Mouse (Mus musculus) kidney, postnatal 25 days (tissue): Measurements from ENCODE around the gene Iqsec3.

Experiments
- DNase-seq, 2 experiments: peaks; one replicate each; pipeline ENCODE4 v3.0.0; 2021; ENCODE audit warnings: mixed read lengths in 2 of 2

Iqsec3 gene

DNA sequence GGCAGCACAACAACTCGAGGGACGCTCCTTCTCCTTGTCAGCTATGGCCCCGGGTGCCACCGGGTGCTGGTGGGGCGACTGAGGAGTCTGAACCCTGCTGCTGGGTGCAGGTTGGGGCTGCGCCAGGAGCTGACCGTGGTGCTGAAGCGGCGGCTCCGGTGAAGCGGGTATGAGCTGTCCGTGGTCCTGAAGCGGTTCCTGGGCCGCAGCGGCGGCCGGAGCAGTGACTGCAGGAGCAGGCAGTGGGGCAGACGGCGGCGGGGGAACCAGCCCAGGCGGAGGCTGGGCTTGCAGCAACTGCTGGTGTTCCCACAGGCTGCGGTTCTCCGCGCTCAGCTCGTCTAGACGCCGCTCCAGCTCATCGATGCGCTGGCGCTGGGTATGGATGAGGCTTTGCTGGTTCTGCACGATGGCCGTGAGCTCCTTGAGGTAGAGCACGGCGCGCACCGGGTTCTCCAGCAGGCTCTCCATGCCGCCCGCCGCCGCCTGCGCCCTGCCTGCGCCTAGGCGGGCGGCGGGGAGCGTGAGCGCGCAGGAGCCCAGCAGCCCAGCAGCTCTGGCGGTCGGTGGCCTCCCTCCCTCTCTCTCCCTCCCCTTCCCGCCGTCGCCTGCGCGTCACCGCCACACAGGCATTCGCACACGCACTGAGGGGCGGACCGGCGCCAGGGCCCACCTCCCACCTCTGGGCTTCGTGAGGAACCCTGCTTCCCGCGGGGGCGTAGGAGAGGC, at the start of gene Iqsec3:
Iqsec3 (minus strand) TSS at position 586 of the 729 bp plus-strand sequence.
- peak; percentile 92 to 95 for DNase-seq

DNA sequence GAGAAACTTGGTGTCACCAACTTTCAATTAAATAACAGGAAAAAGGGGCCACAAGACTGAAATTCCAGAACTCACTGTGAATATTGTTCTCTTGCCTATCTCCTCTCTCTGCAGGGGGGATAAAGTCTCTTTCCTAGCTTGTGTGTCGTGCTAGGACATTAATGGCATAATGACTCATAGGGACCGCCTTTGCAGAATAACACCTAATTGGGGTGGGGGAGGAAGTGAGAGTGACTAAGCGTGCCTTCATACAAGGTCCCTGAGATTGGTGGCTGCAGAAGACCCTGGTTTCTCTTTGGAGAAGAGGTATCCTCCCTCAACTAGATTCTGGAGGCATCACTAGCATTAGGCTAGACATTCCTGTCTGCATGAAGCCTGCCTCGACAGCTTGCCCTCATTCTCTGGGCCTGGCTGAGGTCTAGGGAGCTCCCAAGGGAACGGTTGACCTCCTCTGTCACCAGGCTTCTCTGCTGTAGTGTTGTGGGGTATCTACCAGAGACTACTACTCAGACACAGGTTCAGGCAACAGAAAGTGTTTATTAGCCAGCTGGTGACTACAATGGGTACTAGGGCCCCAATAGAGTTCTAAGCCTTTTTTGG, 48.7 kb upstream of the Iqsec3 start:
- no peak for DNase-seq

DNA sequence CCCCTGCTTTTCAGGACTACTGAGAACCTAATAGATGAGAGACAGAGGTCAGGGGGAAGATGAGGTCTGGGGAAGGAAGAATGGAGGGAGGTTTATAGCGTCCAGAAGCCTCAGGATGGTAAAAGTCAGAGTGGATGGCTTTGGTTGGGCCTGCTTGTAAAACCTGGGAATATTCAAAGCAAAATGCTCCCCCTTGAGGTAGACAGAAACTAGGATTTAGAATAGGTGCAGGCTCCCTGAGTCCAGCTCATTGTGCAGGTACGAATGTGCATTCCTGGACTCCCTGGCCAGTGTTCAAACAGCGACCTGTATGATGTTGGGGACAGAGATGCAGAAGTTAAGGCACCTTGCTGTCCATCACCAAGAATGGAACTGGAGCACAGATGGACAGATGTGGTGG, 47.6 kb upstream of the Iqsec3 start:
- no peak for DNase-seq

DNA sequence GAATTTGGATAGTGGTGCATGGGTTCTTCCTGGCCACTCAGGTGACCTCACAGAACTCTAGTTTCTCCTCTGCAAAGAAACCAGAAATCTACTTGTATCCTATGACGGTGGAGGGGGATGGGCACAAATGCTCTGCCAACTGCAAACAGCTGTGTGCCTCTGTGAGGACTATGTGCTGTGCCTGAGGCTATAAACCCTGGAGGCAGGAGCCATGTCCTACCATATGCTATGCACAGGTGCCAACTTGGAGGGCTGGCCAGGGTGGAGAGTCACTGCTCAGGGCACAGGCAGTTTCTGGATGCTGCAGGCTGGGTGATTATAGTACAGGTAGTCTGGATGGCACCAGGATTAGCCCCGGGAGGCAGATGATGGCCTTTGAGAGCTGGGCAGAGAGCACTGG, 46.4 kb upstream of the Iqsec3 start:
- DNase-seq = no peak

DNA sequence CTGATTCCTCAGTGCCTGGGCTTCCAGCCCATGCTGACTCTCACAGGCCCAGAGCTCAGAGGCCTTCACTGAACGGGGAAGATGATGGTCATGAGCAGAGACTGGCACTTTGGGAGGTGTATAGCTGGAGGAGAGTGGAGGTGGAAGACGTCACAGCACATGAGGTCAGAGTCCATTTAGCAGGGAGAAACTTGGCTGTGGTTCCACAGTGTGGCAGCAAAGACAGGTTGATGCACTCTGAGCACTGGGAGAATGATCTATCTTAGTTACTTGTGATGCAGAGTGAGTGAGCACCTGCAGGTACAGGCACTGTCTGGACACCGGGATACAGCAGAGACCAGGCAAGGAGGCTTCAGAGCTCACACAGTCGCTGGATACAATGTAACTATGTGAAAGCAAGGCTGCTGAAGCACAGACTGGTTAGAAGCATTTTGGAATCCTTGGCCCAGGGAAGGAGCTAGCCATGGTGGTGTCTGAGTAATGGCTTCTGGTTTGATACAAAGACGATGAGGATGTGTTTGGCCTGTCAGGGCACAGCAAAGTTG, 45.9 kb upstream of the Iqsec3 start:
- peak in 1 of 2 experiments; percentile 4 for DNase-seq

DNA sequence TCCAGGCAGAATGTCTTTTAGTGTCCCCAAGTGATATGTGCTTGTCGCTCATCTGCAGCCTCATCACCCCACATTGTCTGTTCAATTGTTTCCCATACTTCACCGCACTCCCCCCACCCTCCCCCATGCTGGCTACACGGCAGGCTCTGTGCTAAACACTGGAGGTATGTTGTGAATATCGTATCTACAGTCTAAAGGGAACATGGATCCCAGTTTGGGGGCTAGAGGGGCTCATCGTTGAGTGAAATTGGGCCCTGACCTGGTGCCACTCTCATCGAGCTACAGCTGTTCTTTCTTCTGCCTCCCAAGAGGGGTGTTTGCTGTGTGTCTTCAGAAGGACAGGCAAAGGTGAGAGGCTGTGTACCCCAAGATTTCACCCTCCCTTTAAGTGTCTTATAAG, 44.2 kb upstream of the Iqsec3 start:
- no peak for DNase-seq

DNA sequence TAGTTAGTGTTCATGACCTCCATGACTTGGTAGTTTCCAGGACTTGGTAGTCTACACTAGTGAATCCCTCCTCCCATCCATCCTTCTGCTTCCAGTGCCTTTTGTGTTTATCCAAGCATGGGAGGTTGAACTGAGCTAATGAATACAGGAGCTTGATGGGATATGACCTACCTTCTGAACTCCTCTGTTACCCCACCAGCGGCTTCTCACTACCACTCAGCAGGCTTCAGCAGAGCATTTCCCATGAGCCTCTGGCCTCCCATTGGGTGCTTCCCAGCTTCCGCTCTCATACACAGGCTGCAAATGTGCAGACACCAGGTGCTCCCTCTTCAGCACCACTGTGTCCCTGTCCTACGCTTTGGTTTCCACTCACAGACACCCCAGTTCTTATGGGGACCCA, 36.9 kb upstream of the Iqsec3 start:
- no peak for DNase-seq

DNA sequence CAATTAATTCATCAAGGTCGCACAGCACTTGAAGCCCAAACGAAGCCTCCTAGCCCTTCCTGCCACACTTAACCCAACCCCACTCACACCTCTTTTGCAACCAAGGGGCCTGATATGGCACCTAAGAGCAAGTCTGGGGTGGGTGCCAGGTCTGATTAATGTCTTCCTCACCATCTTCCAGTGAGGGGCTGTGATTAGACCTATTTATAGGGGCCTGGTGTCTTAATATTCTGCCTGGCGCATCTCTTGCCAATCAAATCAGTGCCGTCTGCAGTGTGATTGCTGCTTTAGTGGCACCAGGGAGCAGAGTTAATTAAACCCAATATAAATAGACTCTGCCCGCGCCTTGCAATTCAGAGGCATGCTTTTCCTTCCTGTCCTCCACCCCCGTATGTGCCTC, 36.4 kb upstream of the Iqsec3 start:
- DNase-seq = no peak

DNA sequence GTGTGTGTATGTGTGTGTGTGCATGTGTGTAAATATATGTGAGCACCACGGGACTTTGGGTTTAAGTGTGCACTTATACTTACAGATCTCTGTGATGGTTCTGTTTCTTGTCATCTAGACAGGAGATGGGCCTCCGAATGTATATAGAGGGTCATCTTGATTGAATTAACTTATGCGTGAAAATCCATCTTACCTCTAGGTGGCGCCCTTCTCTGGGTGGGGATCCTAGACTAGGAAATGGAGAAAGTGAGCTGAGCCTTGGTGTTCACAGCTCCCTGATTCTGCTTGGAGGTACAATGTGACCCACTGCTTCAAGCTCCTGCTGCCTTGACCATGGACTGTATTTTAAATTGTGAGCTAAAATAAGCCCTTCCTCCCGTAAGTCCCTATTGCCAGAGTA, 34.8 kb upstream of the Iqsec3 start:
- DNase-seq = no peak

DNA sequence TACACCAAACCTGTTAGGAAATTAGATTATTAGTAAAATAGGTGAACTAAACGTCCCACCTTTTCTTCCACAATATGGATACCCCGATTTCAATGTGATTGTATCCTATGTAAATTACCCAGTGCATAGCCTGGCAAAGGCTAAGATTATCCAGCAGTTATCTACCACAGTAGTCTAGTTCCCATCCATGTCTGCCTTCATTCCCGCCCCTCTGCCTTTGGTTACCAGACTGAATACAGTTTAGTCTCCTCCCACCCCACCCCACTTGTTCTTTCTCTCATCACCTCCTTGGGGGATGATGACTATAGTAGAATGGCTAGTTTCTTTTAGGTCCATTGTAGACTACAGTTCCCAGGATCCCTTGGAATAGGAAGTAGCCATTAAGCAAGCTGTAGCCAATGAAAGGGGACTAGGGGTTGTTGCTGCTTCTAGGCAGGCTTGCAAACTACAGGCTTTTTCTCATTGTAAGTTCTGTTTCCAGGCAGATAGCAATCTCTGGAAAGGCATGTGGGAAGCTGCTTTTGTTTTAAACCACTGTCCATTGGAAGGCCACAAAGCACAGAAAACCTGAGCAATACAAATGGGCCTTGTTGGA, 27.7 kb upstream of the Iqsec3 start:
- no peak for DNase-seq

DNA sequence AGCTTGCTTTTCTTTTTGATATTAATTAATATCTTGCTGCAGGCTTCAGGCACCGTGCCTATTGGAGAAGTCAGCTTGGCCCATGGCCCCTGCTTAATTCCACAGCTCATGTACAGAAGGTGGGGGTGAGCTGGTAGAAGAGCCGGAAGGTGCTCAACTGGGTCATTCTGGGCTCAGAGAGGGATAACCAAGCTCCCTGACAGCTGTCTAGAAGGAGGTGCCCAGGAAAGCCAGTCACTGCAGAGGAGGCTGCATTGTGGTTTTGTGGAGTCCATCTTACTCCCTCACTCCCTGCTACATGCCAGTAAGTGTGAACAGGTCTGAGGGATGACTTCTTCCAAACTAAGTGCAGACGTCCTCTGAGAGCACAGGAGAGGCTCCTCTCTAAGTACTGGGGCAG, 26.4 kb upstream of the Iqsec3 start:
- no peak for DNase-seq

DNA sequence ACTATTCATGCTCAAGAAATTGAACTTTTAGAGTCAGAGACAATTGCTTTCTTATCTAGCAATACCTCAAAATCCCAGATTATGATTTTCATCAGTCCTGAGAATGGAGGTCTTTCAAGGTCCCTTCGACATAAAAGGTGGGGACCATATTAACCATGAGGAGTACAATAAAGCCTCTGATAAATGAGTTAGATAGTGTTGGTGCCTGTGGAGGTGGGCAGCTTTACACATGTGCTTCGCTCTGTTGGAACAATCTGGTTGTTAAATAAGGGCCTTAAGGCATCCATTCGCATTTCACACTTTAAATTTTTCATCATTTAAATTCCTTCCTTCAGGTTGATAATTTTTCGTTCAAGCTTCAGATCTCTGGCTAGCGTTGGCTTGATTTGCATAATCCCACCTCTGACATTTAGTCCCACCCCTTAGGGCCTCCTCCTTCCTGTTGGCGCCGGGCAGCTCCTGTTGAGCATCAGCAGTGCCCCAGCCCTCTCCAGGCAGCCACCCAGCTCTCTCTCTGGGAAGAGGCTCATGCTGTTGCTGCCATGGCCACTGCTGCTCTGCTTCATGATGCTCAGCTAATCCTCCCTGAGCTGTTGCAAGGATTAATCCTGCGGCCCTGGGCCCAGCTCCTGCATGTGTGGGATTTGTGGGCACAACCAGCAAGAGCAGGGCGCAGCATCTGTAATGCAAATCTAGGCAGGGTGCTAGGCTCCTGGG, 25.5 kb upstream of the Iqsec3 start:
- no peak for DNase-seq

DNA sequence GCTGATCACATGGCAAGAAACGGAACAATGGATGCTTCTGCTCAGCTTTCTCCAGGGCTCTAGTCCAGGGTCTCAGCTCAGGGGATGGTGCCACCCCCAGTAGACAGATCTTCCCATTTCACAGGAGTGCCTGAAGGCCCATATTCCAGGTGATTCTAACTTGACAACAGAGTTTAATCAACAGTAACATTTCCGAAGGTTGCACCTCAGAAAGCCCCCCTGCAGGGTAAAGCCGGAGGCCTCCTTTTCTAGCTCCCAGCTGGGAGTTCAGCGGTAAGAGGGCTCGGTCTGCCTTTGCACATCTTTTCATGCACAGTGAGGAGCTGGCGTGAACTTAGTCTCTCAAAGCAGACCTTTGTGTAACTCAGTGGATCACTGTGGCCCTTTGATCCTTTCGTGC, 22.1 kb upstream of the Iqsec3 start:
- DNase-seq = no peak

DNA sequence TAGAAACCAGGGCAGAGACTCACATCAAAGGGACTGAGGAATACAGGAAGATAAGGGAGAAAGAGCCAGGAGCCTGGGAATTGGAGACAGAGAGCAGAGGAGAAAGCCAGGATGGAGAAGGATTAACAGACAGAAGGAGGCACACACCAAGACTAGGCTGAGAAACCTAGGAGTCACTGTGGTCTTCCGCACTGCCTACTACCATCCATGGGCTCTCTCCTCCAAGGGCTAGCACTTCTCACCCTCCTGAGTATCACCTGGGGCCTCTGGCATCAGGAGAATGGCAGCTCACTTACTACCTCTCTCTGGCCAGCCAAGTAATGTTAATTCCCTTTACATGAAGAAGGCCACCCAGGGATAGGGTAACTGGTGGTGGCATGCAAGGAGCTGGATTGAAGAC, 21.5 kb upstream of the Iqsec3 start:
- no peak for DNase-seq

DNA sequence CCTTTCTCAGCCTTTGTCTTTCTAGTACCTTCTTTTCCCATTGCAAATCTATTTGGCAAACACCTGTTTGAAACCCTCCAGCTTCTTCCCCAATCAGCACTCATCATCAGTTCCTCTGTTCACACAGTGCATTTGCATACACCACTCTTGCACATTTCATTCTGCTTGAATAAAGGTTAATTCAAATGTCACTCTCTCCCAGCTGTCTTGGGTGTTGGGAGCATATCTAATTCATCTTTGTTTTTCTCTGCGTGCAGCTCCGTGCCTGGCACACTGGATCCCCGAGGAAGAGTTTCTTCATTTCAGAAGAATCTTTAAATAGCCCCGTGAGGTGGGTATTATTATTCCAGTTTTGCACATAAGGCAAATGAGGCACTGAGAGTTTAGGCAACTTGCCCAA, 20.8 kb upstream of the Iqsec3 start:
- DNase-seq = no peak

DNA sequence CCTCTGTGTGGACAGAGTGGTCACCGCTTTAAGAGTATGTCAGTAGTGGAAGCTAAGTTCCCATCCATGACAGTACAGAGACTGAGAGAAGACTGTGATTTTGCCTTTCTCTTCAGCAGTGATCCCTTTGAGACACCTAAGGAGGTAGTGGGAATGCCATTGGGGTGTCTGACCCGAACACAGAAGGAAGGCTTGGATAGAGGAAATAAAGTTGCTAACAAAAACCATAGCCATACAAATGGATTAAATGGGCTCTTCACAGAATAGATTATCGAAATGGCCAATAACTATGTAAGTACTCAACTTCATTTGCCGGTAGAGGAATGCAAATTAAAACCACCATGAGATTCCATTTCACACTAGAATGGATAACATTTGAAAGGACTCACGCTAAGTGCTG, 17.9 kb upstream of the Iqsec3 start:
- DNase-seq = no peak

DNA sequence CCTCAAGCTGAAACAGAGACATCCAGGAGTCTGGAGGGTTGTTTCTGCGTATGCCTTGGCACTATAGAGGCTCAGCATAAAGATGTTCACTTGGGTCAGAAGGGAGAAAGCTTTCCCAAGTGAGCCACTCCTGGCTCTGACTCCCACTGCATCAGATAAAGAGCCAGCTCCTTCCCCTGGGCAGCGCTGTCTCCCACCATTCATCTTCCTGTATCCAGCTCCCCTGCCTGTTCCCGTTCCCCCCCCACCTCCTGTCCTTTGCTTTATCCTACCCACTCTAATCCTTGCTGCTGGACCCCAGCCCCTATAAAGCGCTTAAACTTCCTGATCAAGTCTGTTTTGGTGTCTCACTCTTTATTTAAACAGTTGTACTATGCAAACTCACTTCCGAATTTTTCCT, 1.2 kb downstream of the Iqsec3 start:
- DNase-seq = no peak

DNA sequence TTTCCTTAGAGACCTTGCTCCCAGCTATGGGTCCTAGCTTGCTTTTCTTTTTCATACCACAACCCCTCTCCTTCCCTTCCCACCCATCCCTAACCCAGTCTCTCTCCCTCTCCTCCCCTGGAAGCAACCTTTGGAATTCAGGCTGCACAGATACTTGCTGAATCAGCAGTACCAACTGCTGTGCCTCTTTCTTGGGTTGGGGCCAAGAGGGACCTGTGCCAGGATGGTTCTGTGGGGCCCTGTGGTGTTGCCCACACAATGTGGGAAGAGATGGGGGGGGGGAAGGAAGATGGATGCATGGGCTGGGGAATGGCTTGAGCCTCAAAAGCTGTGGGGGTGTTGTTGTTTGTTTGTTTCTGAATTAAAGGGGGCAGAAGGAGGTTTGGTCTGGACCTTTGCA, 5.2 kb downstream of the Iqsec3 start:
- peak; percentile 63 to 66 for DNase-seq

DNA sequence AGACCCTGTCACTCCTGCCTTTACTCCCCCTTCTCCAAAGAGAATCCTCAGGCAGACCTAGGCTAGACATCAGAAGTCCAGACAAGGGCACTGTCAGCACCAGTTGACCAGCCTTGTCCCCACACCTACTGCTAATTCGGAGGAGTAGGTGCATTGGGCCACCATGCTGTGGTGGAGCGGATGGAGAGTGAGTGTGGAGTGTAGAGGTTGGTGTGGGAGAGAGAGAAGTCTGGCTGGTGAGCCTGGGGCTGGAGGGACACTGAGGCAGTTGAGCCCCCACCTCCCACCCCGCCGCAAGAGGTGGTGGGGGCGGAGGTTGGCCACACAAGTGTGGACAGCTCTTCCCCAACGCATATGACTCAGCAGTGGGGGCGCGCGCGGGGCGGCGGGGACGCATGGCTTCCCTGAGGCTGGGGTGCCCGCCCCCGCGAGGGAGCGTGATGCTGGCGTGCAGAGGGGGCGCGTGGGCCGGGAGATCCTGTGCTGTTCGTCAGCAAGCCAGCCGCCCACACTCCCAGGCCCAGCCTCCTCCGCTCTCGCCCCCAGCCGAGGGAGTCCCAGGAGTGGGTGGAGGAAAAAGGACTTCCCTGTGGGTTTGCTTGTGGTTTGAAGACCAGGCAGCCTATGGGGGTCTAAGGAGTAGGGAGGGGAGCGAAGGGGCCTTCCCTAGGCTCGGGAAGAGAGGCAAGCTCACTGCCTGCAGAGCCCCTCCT, 10.7 kb downstream of the Iqsec3 start:
- no peak for DNase-seq

DNA sequence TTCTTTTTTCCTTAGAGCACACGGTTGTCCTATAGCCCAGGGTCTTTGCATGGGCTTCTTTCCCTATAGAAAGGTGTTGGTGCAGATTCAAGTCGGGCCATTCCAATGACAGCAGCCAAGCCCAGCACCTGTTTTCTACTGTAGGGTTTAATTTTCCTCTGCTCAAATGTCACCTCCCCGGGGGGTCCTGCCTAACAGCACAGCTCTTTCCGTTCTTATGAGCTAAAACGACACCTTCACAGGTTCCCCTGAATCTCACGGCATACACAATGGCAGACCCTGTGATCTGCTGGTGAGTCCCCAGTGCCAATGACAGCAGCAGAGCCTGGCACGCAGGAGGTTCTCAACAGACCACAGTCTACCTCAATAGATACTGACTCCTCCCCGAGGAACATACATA, 16.1 kb downstream of the Iqsec3 start:
- DNase-seq = no peak

DNA sequence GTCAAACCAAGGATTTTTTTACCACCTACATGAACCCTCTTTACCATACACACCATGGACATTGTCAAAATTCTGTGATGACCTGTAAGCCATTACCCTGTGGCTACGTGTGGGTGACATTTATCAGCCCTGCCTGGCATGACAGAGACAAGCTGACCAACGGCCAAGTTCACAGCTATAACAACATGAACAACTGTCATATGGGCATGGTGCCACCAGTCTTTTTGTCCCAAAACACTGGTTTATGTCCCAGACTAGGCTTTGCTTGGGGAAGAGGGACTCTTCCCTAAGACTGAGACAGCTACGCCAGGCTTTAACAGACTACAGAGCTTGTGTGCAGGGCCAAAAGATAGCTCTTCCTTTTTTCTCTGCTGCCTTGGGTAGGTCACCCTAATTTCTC, 16.8 kb downstream of the Iqsec3 start:
- DNase-seq = no peak

DNA sequence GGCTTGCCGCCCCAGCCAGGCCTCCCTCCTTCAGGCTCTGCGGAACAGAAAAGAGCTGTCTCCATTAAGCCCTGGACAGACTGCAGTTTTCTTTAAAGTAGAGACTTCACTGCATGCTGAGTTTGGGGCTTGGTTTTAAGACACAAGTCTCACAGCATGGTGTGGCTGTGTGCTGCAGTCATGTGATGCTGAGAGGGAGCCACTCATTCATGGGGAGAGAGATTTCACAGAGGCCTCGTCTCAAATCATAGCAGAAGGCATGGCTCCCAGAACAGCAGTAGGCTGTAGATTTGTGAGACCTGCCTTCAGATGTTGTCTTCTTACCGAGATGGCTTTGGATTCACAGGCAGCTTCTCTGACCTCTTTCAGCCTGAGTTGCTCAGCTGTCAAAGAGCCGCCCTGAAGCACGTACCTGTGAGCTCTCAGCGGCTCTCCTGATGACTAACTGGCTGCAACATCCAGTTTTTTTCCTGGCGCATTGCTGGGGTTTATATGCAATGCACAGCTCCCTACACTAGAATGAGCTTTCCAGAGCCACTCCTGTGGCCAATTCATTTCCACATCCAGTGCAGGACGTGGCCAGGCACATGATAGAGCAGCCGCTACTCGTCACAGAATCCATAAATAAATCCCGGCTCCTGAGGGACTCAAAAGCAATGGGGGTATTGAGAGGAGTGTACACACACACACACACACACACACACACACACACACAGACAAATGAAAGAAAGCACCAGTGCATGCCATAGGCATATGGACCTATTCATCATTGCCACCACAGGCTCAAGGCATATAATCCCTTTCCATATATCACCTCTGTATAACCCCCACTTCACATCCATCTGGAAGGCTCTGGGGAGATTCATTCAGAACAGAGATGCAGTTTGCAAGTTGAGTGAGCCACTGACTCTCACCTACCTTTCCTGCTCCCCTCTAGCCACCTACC, 18.7 kb downstream of the Iqsec3 start:
- DNase-seq = no peak
